In the genomic region with DNA sequence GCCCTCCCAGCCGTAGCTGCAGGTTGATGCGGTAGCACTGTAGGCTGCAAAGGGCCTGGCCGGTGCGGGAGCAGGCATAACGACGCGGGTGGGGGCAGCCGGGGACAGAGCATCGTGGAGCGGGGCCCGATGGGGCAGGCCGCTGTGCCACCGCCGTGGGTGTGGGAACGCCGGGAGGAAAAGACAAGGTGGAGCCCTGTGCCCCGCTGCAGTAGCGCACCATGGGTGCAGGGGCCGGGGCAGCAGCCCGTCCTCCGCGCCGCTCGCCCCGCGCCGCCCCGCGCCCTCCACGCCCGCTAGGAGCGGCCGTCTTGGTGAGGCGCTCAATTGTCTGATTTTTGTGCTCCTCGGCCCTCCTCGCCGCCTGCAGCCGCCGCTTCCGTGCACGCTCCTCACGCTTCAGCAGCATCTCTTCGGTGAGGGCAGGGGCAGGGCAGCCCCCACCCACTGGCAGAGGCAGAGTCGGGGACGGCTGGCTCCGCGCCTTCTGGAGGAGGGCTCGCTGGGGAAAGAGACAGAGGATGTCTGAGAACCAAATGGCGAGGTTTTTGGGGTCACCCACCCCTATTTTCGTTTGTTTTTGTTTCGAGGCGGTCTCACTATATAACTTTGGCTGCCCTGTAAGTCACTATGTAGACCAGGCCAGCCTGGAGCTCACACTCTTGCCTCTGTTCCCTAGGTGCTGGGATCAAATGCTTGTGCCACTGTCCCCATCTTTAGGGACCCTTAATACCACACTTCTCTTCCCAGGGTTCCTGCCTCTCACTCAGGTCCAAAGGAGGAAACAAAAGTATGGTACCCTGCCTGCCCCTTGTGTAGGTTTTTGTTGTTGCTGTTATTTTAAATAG, we compare ENCODE assay signal across 8 mouse cellular contexts. TPM values are rescaled to one million over a fixed set of nuclear protein-coding genes. Genes with fewer than 3 reads are reported as not detected.
DNase-seq lines count a peak whose midpoint lies in the region; ATAC-seq lines count a peak whose summit lies in the region.

No protein-coding gene starts in this region.

- H3K27ac ChIP-seq in neural tube, embryonic 11.5 days (ENCODE audit: low read depth, low read length) = peak overlapping the region; percentile 99
- H3K27ac ChIP-seq in heart, embryonic 16.5 days (ENCODE audit: low read length) = peak overlapping the region; percentile 93
- peak overlapping the region; percentile 96 for H3K27ac ChIP-seq in liver, embryonic 16.5 days (ENCODE audit: low read length)

- peak overlapping the region; percentile 81 for H3K4me3 ChIP-seq in neural tube, embryonic 11.5 days (ENCODE audit: low read depth, low read length)
- H3K4me3 ChIP-seq in heart, embryonic 16.5 days (ENCODE audit: low read length) = peak overlapping the region; percentile 83
- peak overlapping the region; percentile 77 for H3K4me3 ChIP-seq in liver, embryonic 16.5 days (ENCODE audit: low read depth, low read length)

- peak overlapping the region; percentile 93 for H3K4me2 ChIP-seq in neural tube, embryonic 11.5 days (ENCODE audit: low read depth)
- peak overlapping the region; percentile 94 for H3K4me2 ChIP-seq in heart, embryonic 16.5 days (ENCODE audit: low read depth, low read length)
- H3K4me2 ChIP-seq in liver, embryonic 16.5 days (ENCODE audit: low read depth, low read length) = peak overlapping the region; percentile 99

- DNase-seq in embryo, embryonic 10 days (ENCODE audit: low spot score) = peak; percentile 51
- no peak for DNase-seq in embryo, embryonic 10.5 days (ENCODE audit: low spot score)
- DNase-seq in neural tube, embryonic 11.5 days (ENCODE audit: low spot score) = no peak
- no peak for DNase-seq in neural tube, embryonic 10.5 days (ENCODE audit: extremely low spot score, low spot score)
- peak; percentile 43 for DNase-seq in thymus, postnatal 0 days (ENCODE audit: low spot score)
- DNase-seq in layer of hippocampus, adult 9-10 months (ENCODE audit: low spot score) = no peak

- no peaks in the 10 kb centered on the region for H3K27me3 ChIP-seq in neural tube, embryonic 11.5 days (ENCODE audit: control insufficient read depth, insufficient read depth, low read length)
- no peaks in the 10 kb centered on the region for H3K27me3 ChIP-seq in heart, embryonic 16.5 days (ENCODE audit: control insufficient read depth, insufficient read depth, low read length)
- no peaks in the 10 kb centered on the region for H3K27me3 ChIP-seq in liver, embryonic 16.5 days (ENCODE audit: control insufficient read depth, insufficient read depth, low read depth, low read length)

- no peaks in the 10 kb centered on the region for H3K9me3 ChIP-seq in neural tube, embryonic 11.5 days (ENCODE audit: control insufficient read depth, low read length)
- no peaks in the 10 kb centered on the region for H3K9me3 ChIP-seq in heart, embryonic 16.5 days (replicated peaks; ENCODE audit: control insufficient read depth, low read length)
- H3K9me3 ChIP-seq in liver, embryonic 16.5 days (replicated peaks; ENCODE audit: control insufficient read depth, low read length) = no peaks in the 10 kb centered on the region

- 1% methylated on average over 51 of the region's 52 CpGs for WGBS in neural tube, embryonic 11.5 days
- WGBS in heart, embryonic 16.5 days = 2% methylated on average over 51 of the region's 52 CpGs
- WGBS in liver, embryonic 16.5 days (ENCODE audit: insufficient replicate concordance) = 3% methylated on average over 45 of the region's 52 CpGs

- peaks cover 28% of the 10 kb centered on the region for H3K4me1 ChIP-seq in neural tube, embryonic 11.5 days (ENCODE audit: control insufficient read depth, insufficient read depth, low read length)
- peaks cover 33% of the 10 kb centered on the region for H3K4me1 ChIP-seq in heart, embryonic 16.5 days (ENCODE audit: control insufficient read depth, insufficient read depth, low read length)
- H3K4me1 ChIP-seq in liver, embryonic 16.5 days (ENCODE audit: control insufficient read depth, low read depth, low read length) = peaks cover 39% of the 10 kb centered on the region

- H3K36me3 ChIP-seq in neural tube, embryonic 11.5 days (ENCODE audit: control insufficient read depth, insufficient read depth, low read length) = peaks cover 9% of the 10 kb centered on the region
- H3K36me3 ChIP-seq in heart, embryonic 16.5 days (ENCODE audit: control insufficient read depth, insufficient read depth) = peaks cover 10% of the 10 kb centered on the region
- peaks cover 8% of the 10 kb centered on the region; the same call in 1 of the 2 replicates for H3K36me3 ChIP-seq in liver, embryonic 16.5 days (ENCODE audit: control insufficient read depth, insufficient read depth)

- ATAC-seq in neural tube, embryonic 11.5 days (ENCODE audit: insufficient read depth, low FRiP score, low TSS enrichment) = no peak; the same call in 1 of the 2 replicates
- no peak; the same call in none of the 2 replicates for ATAC-seq in heart, embryonic 16.5 days (replicated peaks; ENCODE audit: extremely low read depth, insufficient read depth, low FRiP score)
- peak; percentile 31 for ATAC-seq in liver, embryonic 16.5 days (ENCODE audit: low read depth)

- H3K9ac ChIP-seq in neural tube, embryonic 11.5 days (ENCODE audit: low read length) = peak overlapping the region; percentile 96
- H3K9ac ChIP-seq in heart, embryonic 16.5 days (ENCODE audit: low read length) = peak overlapping the region; percentile 89
- H3K9ac ChIP-seq in liver, embryonic 16.5 days (ENCODE audit: low read depth, low read length) = peak overlapping the region; percentile 91

RNA-seq across cellular contexts. Expression of gene Wbp1, which starts 0.7 kb away (rescaled TPM):
- polyA plus RNA-seq in neural tube, embryonic 11.5 days (2014; fragmentation: Nextera tagmentation; extraction: Ambion mirVana) = 169 and 177 TPM in 2 replicates
- 96.1 and 98.3 TPM in 2 replicates for polyA plus RNA-seq in heart, embryonic 16.5 days (2015; fragmentation: Nextera tagmentation; extraction: Ambion mirVana)
- 27.2 and 28.3 TPM in 2 replicates for polyA plus RNA-seq in liver, embryonic 16.5 days (2015; fragmentation: Nextera tagmentation; extraction: Ambion mirVana)
- polyA plus RNA-seq in thymus, postnatal 0 days (2015; fragmentation: Nextera tagmentation; extraction: Ambion mirVana) = 69.7 and 71.1 TPM in 2 replicates

RNA-seq across cellular contexts. Expression of gene Ino80b, which starts 3.1 kb away (rescaled TPM):
- 19.8 and 23.4 TPM in 2 replicates for polyA plus RNA-seq in neural tube, embryonic 11.5 days (2014; fragmentation: Nextera tagmentation; extraction: Ambion mirVana)
- polyA plus RNA-seq in heart, embryonic 16.5 days (2015; fragmentation: Nextera tagmentation; extraction: Ambion mirVana) = 7.4 and 8.1 TPM in 2 replicates
- polyA plus RNA-seq in liver, embryonic 16.5 days (2015; fragmentation: Nextera tagmentation; extraction: Ambion mirVana) = 4.1 and 5.2 TPM in 2 replicates
- polyA plus RNA-seq in thymus, postnatal 0 days (2015; fragmentation: Nextera tagmentation; extraction: Ambion mirVana) = 17.7 and 17.9 TPM in 2 replicates

RNA-seq across cellular contexts. Expression of gene Mogs, which starts 6.8 kb away (rescaled TPM):
- 30.5 and 31.9 TPM in 2 replicates for polyA plus RNA-seq in neural tube, embryonic 11.5 days (2014; fragmentation: Nextera tagmentation; extraction: Ambion mirVana)
- 14.0 and 23.9 TPM in 2 replicates for polyA plus RNA-seq in heart, embryonic 16.5 days (2015; fragmentation: Nextera tagmentation; extraction: Ambion mirVana)
- 4.5 and 6.8 TPM in 2 replicates for polyA plus RNA-seq in liver, embryonic 16.5 days (2015; fragmentation: Nextera tagmentation; extraction: Ambion mirVana)
- 39.9 and 42.0 TPM in 2 replicates for polyA plus RNA-seq in thymus, postnatal 0 days (2015; fragmentation: Nextera tagmentation; extraction: Ambion mirVana)

RNA-seq across cellular contexts. Expression of gene Rtkn, which starts 13.2 kb away (rescaled TPM):
- polyA plus RNA-seq in neural tube, embryonic 11.5 days (2014; fragmentation: Nextera tagmentation; extraction: Ambion mirVana) = 20.6 and 22.1 TPM in 2 replicates
- 21.1 and 26.0 TPM in 2 replicates for polyA plus RNA-seq in heart, embryonic 16.5 days (2015; fragmentation: Nextera tagmentation; extraction: Ambion mirVana)
- 16.1 and 16.4 TPM in 2 replicates for polyA plus RNA-seq in liver, embryonic 16.5 days (2015; fragmentation: Nextera tagmentation; extraction: Ambion mirVana)
- 29.1 and 30.9 TPM in 2 replicates for polyA plus RNA-seq in thymus, postnatal 0 days (2015; fragmentation: Nextera tagmentation; extraction: Ambion mirVana)

RNA-seq across cellular contexts. Expression of gene Mrpl53, which starts 13.2 kb away (rescaled TPM):
- polyA plus RNA-seq in neural tube, embryonic 11.5 days (2014; fragmentation: Nextera tagmentation; extraction: Ambion mirVana) = 118 and 123 TPM in 2 replicates
- 165 and 169 TPM in 2 replicates for polyA plus RNA-seq in heart, embryonic 16.5 days (2015; fragmentation: Nextera tagmentation; extraction: Ambion mirVana)
- polyA plus RNA-seq in liver, embryonic 16.5 days (2015; fragmentation: Nextera tagmentation; extraction: Ambion mirVana) = 66.1 and 73.4 TPM in 2 replicates
- polyA plus RNA-seq in thymus, postnatal 0 days (2015; fragmentation: Nextera tagmentation; extraction: Ambion mirVana) = 101 and 107 TPM in 2 replicates

Comparison
In these comparisons a context has a peak if more than half of its experiments do, and no peak if none do; other contexts are left out.
1. DNase-seq: peak in embryo, embryonic 10 days (single experiment) and thymus, postnatal 0 days (single experiment); none in embryo, embryonic 10.5 days (single experiment), neural tube, embryonic 11.5 days (single experiment), neural tube, embryonic 10.5 days (single experiment) and layer of hippocampus, adult 9-10 months (single experiment).
2. Peak in every context shown above with its lines, with median percentiles within 50 percentile points of each other: H3K27ac ChIP-seq, H3K4me2 ChIP-seq, H3K4me3 ChIP-seq and H3K9ac ChIP-seq.